Mouse (Mus musculus) neural tube, embryonic 15.5 days (tissue): Measurements from ENCODE around the gene Tex21. TPM values are rescaled to one million over a fixed set of nuclear protein-coding genes. Genes with fewer than 3 reads are reported as not detected.
A peak's percentile ranks its signal among the peaks of the same experiment; 100 is the strongest.

Experiments used
- ATAC-seq: fragments of 200-750 bp; cut with Nextera tagmentation; 2 replicates; pipeline ENCODE4 v1.8.0; 2017; ENCODE audit warnings: mild to moderate bottlenecking, moderate TSS enrichment, moderate library complexity; ENCODE audit not compliant: low FRiP score
- H3K27ac ChIP-seq: fragments of 300-500 bp; sonication (generic); replicated peaks from 2 replicates; pipeline ENCODE4 v1.5.1; 2015; ENCODE audit warnings: mild to moderate bottlenecking, inconsistent platforms
- H3K27me3 ChIP-seq: fragments of 300-500 bp; sonication (generic); replicated peaks from 2 replicates; pipeline ENCODE4 v1.6.1; 2015; ENCODE audit warnings: inconsistent platforms
- H3K36me3 ChIP-seq: fragments of 300-500 bp; sonication (generic); 2 replicates; pipeline ENCODE4 v1.6.1; 2015; ENCODE audit warnings: inconsistent platforms
- H3K4me1 ChIP-seq: fragments of 300-500 bp; sonication (generic); 2 replicates; pipeline ENCODE4 v1.6.1; 2015; ENCODE audit warnings: inconsistent platforms
- H3K4me2 ChIP-seq: fragments of 300-500 bp; sonication (generic); 2 replicates; pipeline ENCODE4 v1.6.1; 2015; ENCODE audit warnings: inconsistent platforms, mild to moderate bottlenecking, moderate library complexity
- H3K4me3 ChIP-seq: fragments of 300-500 bp; sonication (generic); replicated peaks from 2 replicates; pipeline ENCODE4 v1.5.1; 2015; ENCODE audit warnings: mild to moderate bottlenecking, inconsistent platforms
- H3K9ac ChIP-seq: fragments of 300-500 bp; sonication (generic); replicated peaks from 2 replicates; pipeline ENCODE4 v1.6.1; 2015; ENCODE audit warnings: mild to moderate bottlenecking, inconsistent platforms
- H3K9me3 ChIP-seq: fragments of 300-500 bp; sonication (generic); replicated peaks from 2 replicates; pipeline ENCODE4 v1.6.1; 2016; ENCODE audit warnings: inconsistent platforms
- WGBS: fragments of 180-500 bp; shearing (Covaris S2); methylation state at CpG from one replicate; pipeline ENCODE4 v1.1.7; 2015; ENCODE audit warnings: mixed read lengths; 5-methylcytosine and 5-hydroxymethylcytosine counted together
- polyA plus RNA-seq: library from polyadenylated mRNA; unstranded; fragments of >200 nt; fragmentation: Nextera tagmentation; extraction: Ambion mirVana; gene quantifications from 2 replicates; pipeline ENCODE4 v1.2.1, GENCODE M21; 2015

Tex21 gene
- not detected in 2 replicates for polyA plus RNA-seq

- Histone ChIP-seq H3K9ac (no peak within 1 kb of the TSS), H3K4me2 (no peak within 1 kb of the TSS), H3K4me1 (no peaks in the 10 kb centered on the region), H3K27ac (no peak within 1 kb of the TSS), H3K36me3 (no peaks in the 10 kb centered on the region), H3K4me3 (no peak within 1 kb of the TSS), H3K27me3 (no peaks in the 10 kb centered on the region), H3K9me3 (no peaks in the 10 kb centered on the region)
- no peak for ATAC-seq
- 76% methylated on average over 6 of the region's 6 CpGs for WGBS
These were observed at the start of gene Tex21 for GRCm38 (mm10) chr12:76246646-76247045. Gene Tex21 (minus strand): TSS chr12:76246746.

GRCm38 (mm10) chr12:76293192-76293591, 46.6 kb upstream of the Tex21 start:
- WGBS = 66% methylated on average over 7 of the region's 7 CpGs
- H3K36me3 ChIP-seq = peaks cover 53% of the 10 kb centered on the region
- no peak for ATAC-seq

GRCm38 (mm10) chr12:76290271-76290670, 43.7 kb upstream of the Tex21 start:
- H3K9ac ChIP-seq = no peak overlapping the region
- peaks cover 37% of the 10 kb centered on the region for H3K36me3 ChIP-seq
- H3K27me3 ChIP-seq = no peaks in the 10 kb centered on the region
- no peak overlapping the region for H3K4me2 ChIP-seq
- no peaks in the 10 kb centered on the region for H3K9me3 ChIP-seq
- WGBS = 95% methylated on average over 2 of the region's 2 CpGs
- ATAC-seq = no peak
- H3K4me1 ChIP-seq = peaks cover 11% of the 10 kb centered on the region; the same call in 1 of the 2 replicates
- no peak overlapping the region for H3K27ac ChIP-seq
- H3K4me3 ChIP-seq = no peak overlapping the region

More at GRCm38 (mm10) chr12:76293192-76293591, 46.6 kb upstream of the Tex21 start:
- no peaks in the 10 kb centered on the region for H3K27me3 ChIP-seq
- H3K9ac ChIP-seq = no peak overlapping the region
- no peak overlapping the region for H3K27ac ChIP-seq
- no peak overlapping the region for H3K4me3 ChIP-seq
- peaks cover 5% of the 10 kb centered on the region; the same call in 1 of the 2 replicates for H3K4me1 ChIP-seq
- no peak overlapping the region for H3K4me2 ChIP-seq
- no peaks in the 10 kb centered on the region for H3K9me3 ChIP-seq

GRCm38 (mm10) chr12:76289428-76289827, 42.9 kb upstream of the Tex21 start:
- H3K9ac ChIP-seq = no peak overlapping the region
- H3K36me3 ChIP-seq = peaks cover 36% of the 10 kb centered on the region
- H3K27me3 ChIP-seq = no peaks in the 10 kb centered on the region
- H3K27ac ChIP-seq = no peak overlapping the region
- H3K4me1 ChIP-seq = peaks cover 11% of the 10 kb centered on the region; the same call in 1 of the 2 replicates
- no peak overlapping the region for H3K4me3 ChIP-seq
- WGBS = 90% methylated on average over 12 of the region's 12 CpGs
- no peaks in the 10 kb centered on the region for H3K9me3 ChIP-seq
- ATAC-seq = no peak
- no peak overlapping the region for H3K4me2 ChIP-seq

- H3K9me3 ChIP-seq = no peaks in the 10 kb centered on the region
- no peak overlapping the region for H3K9ac ChIP-seq
- WGBS = 21% methylated on average over 5 of the region's 5 CpGs
- peaks cover 38% of the 10 kb centered on the region for H3K36me3 ChIP-seq
- H3K4me2 ChIP-seq = no peak overlapping the region
- H3K27me3 ChIP-seq = no peaks in the 10 kb centered on the region
- no peak for ATAC-seq
- H3K4me1 ChIP-seq = peaks cover 11% of the 10 kb centered on the region; the same call in 1 of the 2 replicates
- no peak overlapping the region for H3K4me3 ChIP-seq
- peak overlapping the region; percentile 58; the same call in 1 of the 2 replicates for H3K27ac ChIP-seq
These were observed 41.9 kb upstream of the Tex21 start for GRCm38 (mm10) chr12:76288494-76288893.

DNA sequence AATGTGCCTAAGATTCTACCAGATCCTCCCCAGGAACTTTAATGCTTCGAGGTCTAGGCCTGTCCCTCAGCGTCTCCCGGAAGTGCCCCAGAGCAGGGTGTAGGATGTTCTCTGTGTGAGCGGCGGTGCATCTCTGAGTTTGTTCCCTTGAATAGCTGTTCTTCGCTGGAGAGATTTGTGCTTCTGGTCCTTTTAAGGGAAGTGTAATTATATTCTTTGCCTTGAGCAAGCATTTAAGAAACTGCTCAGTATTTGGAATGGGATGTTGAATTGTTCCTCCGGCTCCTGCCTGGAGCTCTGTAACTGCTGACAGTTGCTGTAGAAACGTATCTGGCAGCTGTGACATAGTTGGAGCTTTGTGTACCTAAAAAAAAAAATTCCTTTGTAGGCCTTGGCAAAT, 41.4 kb upstream of the Tex21 start:
- ATAC-seq = no peak
- Histone ChIP-seq H3K4me3 (no peak overlapping the region), H3K9ac (no peak overlapping the region), H3K36me3 (peaks cover 40% of the 10 kb centered on the region), H3K9me3 (no peaks in the 10 kb centered on the region), H3K4me2 (no peak overlapping the region), H3K27me3 (no peaks in the 10 kb centered on the region), H3K4me1 (peaks cover 11% of the 10 kb centered on the region; the same call in 1 of the 2 replicates), H3K27ac (peak overlapping the region; percentile 30)
- 24% methylated on average over 8 of the region's 8 CpGs for WGBS

DNA sequence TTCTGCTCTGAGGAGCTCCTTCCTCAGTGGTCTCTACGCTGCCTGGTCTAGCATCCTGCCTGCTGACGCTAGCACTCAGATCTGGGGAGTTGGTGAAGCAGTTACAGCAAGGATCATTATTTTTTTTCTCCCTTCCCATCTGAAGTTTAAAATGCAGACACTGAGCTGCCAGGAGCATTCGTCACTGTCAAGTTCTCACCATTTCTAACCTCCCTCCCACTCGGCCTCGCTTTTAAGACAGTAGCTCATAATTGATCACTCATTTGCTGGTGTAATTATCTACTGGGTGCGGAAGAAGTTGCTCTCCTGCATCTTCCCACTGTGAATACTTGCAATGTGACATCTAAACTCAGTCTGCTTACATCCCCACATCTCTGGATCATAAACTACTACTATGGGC, 38.9 kb upstream of the Tex21 start:
- no peak for ATAC-seq
- H3K4me2 ChIP-seq = no peak overlapping the region
- H3K9ac ChIP-seq = no peak overlapping the region

DNA sequence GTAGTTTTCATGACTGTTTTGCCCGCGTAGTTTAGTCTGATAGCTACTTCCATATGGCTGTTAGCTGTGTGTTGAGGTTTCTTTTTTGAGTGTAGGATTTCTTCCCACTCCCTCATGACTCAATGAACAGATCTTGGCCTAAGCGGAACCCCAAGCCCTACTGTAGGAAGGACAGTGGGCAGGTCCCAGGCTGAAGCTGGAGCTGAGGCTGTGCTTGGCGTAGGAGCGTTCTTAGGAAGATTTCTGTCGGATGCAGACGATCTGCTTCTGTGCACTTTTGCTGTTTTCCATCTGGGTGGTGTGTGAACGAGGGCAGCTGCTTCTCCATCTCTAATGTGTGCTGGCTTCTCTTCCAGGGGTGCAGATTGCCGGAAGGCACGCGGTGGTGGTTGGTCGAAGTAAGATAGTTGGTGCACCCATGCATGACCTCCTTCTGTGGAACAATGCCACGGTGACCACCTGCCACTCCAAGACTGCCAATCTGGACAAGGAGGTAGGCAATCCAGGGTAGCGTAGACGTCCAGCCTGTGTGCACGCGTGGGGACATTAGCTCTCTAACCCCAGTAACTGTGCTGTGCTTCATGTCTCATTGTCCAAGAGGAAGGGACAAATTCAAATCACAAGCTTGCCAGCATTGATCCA, 36.1 kb upstream of the Tex21 start:
- H3K36me3 ChIP-seq = peaks cover 20% of the 10 kb centered on the region
- no peak overlapping the region for H3K4me2 ChIP-seq
- H3K27me3 ChIP-seq = no peaks in the 10 kb centered on the region
- H3K27ac ChIP-seq = no peak overlapping the region
- no peak for ATAC-seq
- peaks cover 8% of the 10 kb centered on the region; the same call in 1 of the 2 replicates for H3K4me1 ChIP-seq
- no peak overlapping the region for H3K9ac ChIP-seq
- 81% methylated on average over 17 of the region's 17 CpGs for WGBS
- no peaks in the 10 kb centered on the region for H3K9me3 ChIP-seq
- no peak overlapping the region for H3K4me3 ChIP-seq

More for the DNA sequence above, 38.9 kb upstream of the Tex21 start:
- Histone ChIP-seq H3K9me3 (no peaks in the 10 kb centered on the region), H3K27me3 (no peaks in the 10 kb centered on the region), H3K36me3 (peaks cover 21% of the 10 kb centered on the region), H3K4me3 (no peak overlapping the region), H3K27ac (no peak overlapping the region), H3K4me1 (peaks cover 18% of the 10 kb centered on the region; the same call in 1 of the 2 replicates)
- 54% methylated on average over 6 of the region's 6 CpGs for WGBS

DNA sequence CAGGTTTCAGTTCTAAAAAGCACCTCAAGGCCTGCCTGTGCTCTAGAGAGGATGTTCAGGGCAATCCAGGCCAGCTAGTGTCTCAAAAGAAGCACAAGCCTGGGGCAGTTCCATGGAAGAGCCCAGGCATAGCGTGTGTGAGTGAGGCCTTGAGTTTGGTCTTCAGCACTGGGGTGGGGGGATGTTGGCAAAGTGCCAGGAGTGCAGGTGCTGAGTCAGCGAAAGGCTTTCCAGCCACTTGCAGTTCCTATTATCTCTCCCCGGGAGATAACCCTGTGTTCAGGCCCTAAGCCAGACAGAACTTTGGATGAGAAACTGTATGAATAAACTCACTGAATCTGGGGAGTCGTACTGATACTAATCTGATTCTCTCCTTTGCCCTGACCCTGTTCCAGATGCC, 35.6 kb upstream of the Tex21 start:
- Histone ChIP-seq H3K27ac (no peak overlapping the region), H3K4me3 (no peak overlapping the region), H3K9me3 (no peaks in the 10 kb centered on the region), H3K9ac (no peak overlapping the region), H3K27me3 (no peaks in the 10 kb centered on the region), H3K4me1 (peaks cover 7% of the 10 kb centered on the region; the same call in 1 of the 2 replicates), H3K4me2 (no peak overlapping the region), H3K36me3 (peaks cover 20% of the 10 kb centered on the region)
- 39% methylated on average over 4 of the region's 4 CpGs for WGBS
- no peak for ATAC-seq

DNA sequence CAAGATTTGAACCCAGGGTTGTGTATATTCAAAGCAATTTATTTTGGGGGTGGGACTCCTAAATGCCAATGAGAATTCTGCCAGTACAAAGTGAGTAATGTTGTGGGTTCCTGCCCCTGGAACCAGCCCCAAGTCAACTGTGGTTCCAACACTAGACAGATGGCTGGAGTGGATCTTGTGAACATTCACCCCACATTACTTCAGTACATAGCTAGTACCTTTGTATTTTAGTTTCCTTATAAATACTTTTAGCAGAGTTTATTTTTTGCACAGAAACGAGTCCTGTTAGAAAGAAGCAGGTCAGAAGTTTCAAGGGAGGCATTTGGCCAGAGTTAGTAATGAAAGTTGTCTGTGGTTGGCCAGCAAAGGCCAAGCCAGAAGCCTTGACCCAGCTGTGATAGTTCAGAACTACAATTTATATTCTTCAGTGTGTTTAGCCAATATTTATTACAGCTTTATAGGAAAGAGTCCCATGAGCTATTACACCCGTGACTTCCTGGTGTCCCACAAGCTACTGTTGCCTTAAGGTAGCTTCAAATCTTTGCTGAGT, 34.6 kb upstream of the Tex21 start:
- peaks cover 7% of the 10 kb centered on the region; the same call in 1 of the 2 replicates for H3K4me1 ChIP-seq

GRCm38 (mm10) chr12:76280556-76280955, 34.0 kb upstream of the Tex21 start:
- Histone ChIP-seq H3K36me3 (peaks cover 20% of the 10 kb centered on the region), H3K27ac (no peak overlapping the region), H3K4me2 (no peak overlapping the region), H3K4me3 (no peak overlapping the region), H3K9me3 (no peaks in the 10 kb centered on the region), H3K27me3 (no peaks in the 10 kb centered on the region), H3K4me1 (peaks cover 7% of the 10 kb centered on the region; the same call in 1 of the 2 replicates), H3K9ac (no peak overlapping the region)
- whole genome bisulfite sequencing = 84% methylated on average over 9 of the region's 9 CpGs
- ATAC-seq = no peak

More for the DNA sequence above, 34.6 kb upstream of the Tex21 start:
- no peak for ATAC-seq
- Histone ChIP-seq H3K9ac (no peak overlapping the region), H3K9me3 (no peaks in the 10 kb centered on the region), H3K4me3 (no peak overlapping the region), H3K36me3 (peaks cover 20% of the 10 kb centered on the region), H3K4me2 (no peak overlapping the region), H3K27ac (no peak overlapping the region), H3K27me3 (no peaks in the 10 kb centered on the region)
- 87% methylated on average over 2 of the region's 2 CpGs for WGBS

DNA sequence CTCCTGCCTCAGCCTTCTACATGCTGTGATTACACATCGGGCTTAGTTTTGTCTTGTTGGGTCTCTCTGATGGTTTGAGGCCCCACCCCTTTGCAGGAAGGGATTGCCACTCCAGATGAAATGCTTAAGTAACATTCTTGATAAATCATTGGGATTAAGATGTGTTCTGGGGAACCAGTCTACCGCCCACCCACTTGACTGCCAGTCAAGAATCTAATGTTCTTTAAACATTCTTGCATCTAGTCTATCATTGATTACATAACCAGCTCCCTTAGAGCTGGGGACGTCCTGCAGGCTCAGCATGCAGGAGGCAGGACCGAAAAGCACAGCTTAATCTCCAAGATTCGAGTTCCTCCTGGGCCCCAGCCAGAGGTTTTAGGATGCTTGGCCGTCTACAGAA, 31.7 kb upstream of the Tex21 start:
- Histone ChIP-seq H3K4me3 (no peak overlapping the region), H3K4me2 (no peak overlapping the region), H3K9ac (no peak overlapping the region), H3K4me1 (peaks cover 7% of the 10 kb centered on the region; the same call in 1 of the 2 replicates), H3K36me3 (peaks cover 10% of the 10 kb centered on the region), H3K27me3 (no peaks in the 10 kb centered on the region), H3K9me3 (no peaks in the 10 kb centered on the region), H3K27ac (no peak overlapping the region)
- WGBS = 86% methylated on average over 6 of the region's 6 CpGs
- no peak for ATAC-seq
